Mouse (Mus musculus) lung, postnatal 4 days (tissue): ENCODE results near the gene Auts2.

ENCODE experiments used
- DNase-seq, 2 experiments: peaks; one replicate each; pipeline ENCODE4 v3.0.0; 2021

The Auts2 gene

DNA sequence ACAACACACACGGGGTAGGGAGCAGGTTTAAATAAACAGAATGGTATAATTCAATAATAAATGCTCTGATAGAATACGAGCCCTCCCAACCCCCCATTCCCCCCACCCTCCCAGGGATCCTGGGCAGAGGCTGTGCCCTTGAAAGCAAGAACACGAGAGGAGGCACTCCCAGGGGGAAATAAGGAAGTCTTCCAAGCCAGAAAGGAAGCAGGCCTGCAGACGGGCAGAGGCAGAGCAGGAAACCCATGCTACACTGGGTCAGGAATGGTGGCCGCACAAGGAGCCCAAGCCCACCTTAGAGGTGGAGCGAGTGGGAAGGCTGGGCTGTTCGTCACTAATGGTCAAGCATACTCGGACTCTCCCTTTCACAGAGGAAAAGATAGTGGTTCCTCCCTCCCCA, 1051.3 kb downstream of the Auts2 start:
- DNase-seq: no peak

DNA sequence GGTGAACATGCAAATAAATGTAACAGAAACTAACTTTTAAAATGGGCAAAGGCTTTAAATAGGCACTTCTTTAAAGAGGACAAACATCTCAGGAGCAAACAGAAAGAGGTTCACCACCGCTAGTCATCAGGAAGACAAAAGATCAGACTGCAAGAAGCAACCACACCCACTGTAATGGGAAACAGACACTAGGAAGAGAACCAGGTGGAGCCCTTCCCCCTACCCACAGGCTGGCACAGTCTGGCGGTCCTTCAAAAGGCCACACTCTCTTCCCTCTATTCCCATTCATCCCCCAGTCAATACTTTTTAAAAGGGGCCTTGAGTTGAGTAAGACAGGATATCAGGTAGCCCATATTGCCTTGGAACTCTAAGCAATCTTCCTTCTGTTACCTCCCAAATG, 1052.3 kb downstream of the Auts2 start:
- no peak for DNase-seq

DNA sequence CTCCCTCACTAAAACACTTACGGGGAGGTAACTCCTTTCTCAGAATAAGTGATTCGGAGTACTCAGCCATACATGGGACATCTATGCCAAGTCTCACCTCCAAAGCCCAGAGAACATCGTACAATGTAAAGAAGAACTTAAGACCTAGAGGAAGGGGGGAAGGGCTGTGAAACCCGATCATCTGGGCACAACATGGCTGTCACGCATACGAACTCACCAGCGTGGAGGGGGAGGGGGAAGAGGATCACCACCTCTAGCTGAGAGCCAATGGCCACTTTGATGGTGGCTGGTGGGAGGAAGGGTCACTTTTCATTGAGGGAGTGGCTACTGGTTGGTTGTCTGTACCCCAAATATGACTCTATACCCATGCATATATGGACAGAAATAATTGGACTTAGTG, 1053.3 kb downstream of the Auts2 start:
- no peak for DNase-seq

DNA sequence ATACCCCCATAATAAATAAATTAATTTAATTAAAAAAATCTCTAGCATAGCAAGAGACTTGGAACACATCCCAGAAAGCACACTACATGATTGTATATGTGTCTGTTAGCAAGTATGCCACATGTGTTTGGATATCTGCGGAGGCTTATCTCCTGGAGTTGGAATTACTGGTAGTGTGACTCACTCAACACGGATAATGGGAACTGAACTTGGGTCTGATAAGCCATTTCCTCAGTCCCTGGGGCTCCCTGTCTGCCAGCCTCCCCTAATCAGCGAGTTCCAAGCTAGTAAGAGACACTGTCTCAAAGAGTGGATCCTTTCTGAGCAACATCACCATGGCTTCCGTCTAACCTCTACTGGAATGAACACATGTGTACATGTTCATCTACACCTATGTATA, 1056.6 kb downstream of the Auts2 start:
- DNase-seq: no peak

DNA sequence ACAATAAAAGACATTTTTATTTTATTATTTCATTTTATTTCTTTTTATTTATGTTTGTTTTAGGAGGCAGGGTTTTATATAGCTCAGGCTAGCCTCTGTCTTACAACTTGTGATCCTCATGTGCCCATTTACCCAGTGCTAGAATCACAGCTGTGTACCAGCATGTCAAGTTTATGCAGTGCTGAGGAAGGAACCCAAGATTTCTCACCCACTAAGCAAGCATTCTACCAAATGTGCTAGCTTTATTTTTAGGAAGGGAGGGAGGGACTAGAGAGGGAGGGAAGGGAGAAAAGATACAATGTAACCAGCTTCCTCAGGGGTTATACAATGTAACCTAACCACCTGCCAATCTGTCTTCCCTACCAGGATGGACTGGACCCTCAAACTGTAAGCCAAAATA, 1067.9 kb downstream of the Auts2 start:
- no peak for DNase-seq

DNA sequence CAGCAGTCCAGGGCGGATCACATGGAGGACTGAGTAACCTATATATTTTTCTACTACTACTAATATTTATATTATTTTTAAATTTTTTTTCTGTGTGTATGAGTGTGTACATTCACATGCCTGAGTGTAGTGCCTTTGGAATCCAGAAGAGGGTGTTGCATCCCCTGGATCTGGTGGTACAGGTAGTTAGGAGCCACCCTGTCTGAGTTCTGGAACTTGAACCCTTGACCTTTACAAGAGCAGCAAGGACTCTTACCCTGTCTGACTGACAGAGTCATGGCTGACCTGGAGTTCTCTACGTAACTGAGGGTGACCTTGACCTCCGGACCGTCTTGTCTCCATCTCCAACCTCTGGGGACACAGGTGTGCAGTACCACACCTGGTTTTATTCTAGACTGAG, 1074.5 kb downstream of the Auts2 start:
- DNase-seq: no peak

DNA sequence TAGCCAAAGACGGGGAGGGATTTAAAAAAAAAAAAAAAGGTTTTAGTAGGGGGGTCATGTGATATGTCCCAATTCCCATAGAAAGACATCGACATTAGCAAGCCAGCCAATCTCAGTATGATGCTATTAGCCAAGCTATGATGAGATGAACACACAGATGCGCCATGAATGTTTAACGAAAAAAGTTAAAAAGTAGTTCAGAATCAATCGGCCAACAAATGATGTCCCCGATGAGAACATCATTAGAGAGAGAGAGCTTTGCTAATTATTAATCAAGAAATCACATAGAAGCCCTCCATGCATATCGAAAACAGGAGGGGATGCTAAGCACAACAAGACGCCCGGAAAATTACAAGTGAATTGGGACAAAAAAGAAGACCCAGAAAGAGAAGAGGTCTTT, 1077.0 kb downstream of the Auts2 start:
- DNase-seq: no peak

DNA sequence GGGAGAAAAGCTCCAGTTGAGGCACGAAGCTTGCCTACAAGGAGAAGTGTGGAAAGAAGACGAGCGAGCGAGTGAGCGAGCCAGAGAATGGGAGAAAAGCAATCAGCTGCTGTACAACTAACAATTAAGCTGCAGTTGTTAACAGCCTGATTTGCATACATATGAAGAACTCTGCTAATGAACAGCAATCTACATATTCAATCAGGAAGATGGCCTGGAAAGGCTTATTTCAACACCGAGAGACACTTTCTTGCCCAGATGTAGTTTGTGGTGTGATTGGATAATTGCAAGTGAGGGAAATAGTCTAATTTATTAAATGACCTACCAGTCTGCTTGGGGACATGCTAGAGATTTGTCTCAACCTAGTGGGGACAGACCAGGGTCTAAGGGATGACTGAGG, 1079.7 kb downstream of the Auts2 start:
- no peak for DNase-seq

DNA sequence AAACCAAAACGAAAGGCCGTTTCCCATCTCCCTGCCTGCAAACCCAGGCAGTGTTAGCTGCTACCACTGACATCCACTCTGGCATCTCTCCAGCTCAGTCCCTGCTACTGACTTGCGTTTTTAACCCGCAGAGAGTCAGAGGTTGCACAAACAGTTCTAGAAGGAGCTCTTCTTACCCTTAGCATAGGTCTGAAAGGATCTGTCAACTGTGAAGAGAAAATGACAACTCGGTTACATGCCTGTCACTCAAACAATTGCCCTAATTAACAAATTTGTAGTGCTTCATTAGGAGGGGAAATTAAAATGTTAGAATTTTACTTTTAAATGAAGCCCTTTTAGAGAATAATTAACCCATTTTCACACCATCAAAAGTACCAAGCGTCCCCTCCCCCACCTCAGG, 1083.2 kb downstream of the Auts2 start:
- no peak for DNase-seq

DNA sequence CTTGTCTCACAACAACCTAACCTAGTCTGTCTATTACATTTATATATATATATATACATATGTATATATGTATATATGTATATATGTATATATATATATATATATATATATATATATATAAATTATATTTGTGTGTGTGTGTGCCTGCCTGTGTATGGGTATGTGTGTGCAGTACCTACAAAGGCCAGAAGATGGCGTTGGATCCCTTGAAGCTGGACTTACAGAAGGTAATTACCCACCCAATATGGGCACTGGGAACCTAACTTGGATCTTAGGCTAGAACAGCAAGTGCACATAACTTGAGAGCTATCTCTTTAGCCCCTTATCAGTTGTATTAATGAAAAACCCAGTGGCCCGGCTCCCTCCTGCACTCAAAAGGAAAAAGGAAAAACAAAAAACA, 1083.6 kb downstream of the Auts2 start:
- DNase-seq: no peak

DNA sequence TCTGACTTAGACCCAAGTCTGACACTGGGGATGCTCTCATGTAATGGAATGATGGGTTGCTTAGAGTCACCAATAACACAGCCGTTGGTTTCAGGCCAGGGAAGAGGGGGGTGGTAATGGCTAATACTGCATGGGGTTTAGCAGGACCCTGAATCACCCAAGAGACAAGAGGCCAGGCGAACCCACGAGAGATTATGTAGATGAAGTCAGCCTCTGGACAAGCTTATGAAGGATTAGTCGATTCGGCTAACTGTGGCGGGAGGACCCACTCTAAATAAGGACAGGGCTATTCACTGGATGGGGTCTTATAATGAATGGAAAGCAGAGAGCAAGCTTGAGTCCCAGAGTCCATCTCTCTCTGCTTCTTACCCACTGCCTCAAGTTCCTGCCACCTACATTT, 1084.4 kb downstream of the Auts2 start:
- no peak for DNase-seq

DNA sequence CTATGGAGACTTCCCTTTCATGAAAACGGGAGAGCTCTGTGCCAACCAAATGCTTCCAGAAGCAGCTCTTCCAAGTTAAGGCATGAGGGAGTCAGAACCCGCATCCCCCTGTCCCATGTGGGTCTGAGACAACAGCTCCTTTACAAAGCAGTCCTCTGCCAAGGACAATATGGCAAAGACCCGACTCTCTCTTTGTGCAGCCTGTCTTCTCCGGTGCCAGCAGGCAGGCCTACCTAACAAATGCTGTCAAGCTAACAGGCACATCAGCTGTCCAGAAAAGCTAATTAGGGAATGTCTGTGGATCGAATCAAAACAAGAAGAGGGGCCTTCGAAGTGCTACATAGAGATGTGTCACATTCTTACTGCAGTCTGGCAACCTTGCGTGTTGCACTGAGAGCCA, 1085.1 kb downstream of the Auts2 start:
- no peak for DNase-seq

DNA sequence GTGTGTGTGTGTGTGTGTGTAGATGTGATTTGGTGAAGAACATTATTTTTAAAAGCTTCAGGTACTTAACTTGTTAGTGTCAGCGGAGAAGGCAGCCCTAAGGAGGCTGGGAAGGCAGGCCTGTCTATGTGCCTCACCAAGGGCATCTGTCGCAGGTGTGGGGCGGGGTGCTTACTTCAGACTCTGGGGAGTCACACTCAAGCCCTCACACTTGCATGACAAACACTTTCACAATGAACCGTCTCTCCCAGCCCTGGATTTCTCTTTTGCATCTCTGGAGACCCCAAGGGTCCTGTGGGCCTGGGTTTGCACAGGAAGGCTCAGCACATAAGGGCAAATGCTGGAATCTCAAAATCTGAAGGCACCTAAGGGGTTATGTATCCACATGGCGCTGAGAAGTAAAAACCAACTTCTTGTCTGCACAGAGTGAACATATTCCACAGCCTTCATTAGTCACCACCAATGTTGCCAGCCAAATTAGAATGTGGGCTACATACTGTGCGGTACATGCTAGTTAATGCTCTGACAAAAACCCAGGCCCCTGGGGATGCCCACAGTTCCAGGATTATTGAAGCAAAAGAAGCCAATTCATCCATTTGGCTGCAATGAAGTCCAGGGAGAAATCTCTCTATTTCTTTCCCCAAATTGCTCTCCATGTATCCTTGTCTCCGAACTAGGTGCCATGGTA, 1093.8 kb downstream of the Auts2 start:
- DNase-seq: no peak

DNA sequence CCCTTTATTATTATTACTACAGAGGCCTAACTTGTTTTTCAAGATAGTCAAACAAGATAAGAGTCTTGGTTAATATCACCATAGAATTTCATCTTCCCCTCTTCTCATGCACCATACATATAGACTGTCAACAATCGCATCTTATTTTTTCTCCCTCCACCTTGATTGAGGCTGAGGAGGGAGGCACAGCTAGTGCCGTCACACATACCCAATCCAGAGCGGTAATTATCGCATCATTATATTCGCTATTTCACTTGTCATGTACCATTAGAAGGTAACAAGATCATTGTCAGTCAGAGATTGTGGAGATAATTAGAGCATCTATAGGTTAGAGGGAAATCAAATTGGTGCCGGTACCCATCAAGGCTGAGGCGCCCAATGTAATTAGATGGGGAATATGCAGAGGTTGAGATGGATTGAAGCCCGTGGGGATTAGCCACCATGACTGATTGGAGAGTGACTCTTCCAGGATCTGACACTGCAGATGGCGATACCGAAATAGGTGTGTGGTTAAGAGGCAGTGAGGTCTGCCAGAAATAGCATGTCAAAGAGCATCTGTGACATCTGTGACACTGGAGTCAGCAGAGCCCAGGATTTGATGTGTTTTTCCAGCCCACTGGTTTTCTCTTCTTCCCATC, 1107.8 kb downstream of the Auts2 start:
- no peak for DNase-seq

DNA sequence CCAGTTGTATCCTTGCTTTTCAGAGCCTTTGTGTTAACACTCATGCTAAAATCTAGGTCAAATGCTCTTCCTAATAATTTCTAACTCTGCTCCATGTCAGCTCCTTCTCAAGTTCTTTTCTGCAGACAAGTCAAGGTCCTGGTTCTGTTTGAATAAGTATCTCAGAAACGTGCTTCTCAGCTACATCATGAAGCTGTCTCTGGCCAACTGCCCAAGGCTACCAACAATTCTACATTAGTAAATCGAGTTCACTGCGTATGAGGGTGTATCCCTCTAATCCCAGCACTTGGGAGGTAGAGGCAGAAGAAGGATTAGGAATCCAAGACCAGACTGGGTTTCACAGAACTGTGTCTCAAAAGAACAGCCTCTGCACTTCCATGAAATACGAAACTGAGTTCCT, 1109.9 kb downstream of the Auts2 start:
- DNase-seq: no peak

DNA sequence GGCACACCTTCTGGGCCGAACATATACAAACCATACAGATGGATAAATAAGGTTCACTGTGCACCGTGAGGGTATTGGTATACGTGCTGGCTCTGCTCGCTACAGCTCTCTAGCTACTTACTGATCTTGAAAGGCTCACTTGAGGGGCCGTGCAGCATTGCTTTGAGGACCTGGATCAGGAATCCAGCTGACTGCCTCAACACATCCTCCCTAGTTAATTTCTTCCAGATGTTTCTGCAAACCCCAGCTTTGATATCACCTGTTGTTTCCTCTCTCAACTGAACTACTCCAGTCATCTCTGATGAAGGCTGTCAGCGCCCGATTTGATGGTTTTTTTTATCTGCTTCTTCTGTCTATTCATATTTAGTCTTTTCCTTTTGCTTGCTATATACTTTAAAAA, 1111.2 kb downstream of the Auts2 start:
- no peak for DNase-seq

DNA sequence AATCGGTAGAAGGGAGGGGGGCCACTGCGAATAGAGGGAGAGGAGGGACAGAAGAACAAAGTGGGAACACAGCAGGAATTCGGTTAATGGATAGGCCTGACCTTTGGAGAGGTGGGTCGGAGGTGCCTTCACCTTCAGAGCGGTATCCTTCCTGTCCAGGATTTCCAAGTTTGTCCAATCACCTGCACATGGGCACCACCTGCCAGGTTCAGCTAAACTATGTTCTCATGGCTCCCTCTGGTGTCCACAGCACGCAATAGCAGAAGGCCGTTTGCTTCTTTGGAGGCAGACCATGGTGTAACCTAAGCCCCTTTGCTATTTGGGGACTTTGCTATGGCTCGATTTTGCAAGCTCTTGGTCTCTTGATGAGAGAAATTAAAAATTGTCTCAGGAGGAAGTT, 1113.0 kb downstream of the Auts2 start:
- peak; percentile 31 to 53 for DNase-seq

DNA sequence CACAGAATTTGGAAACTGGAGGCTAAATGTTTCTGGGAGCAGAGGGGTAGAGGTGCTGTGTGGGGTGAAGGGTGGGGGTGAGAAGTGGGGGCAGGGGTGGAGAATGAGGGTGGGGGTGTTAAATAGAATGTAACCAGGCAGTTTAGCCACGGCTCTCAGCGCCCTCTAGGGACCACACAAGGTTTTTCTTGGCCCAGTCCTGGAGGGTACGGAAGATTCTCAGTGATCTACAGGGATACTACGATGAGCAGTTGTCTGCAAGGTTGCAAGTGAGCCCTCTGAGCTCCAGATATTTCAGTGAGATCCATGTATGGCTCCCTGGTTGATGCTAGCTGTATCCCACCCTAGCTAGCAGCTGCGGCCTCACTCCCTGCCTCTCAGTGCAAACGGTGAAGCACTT, 1113.6 kb downstream of the Auts2 start:
- no peak for DNase-seq

DNA sequence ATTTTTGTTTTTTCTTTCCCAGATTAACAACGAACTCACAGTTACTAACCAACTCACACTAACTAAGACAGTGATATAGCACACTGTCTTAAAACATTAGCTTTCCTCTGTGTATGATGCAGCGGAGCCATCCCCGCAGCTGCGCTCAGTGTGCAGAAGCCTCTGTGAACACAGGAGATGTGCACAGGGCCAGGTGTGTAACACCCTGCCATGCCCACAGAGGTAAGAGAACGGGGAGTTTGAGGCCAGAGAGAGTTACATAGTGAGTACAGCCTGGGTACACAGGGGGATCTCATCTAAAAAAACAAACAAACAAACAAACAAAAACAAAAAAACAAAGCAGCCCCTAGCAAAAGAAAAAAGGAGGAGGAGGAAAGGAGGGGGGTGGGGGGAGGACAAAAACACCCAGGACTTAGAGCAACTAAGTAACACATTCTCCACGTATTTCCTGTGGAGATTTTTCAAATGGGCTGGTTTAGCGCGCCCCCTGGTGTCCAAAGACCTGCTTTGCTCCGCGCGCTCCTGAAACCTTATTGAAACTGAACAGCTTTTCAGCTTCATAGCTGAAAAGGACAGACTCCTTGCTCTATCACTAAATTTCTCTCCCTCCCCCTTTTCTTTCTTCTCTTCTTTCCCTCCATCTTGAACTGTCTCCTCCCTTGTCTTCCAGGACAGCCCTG, 1115.3 kb downstream of the Auts2 start:
- peak; percentile 48 to 69 for DNase-seq

DNA sequence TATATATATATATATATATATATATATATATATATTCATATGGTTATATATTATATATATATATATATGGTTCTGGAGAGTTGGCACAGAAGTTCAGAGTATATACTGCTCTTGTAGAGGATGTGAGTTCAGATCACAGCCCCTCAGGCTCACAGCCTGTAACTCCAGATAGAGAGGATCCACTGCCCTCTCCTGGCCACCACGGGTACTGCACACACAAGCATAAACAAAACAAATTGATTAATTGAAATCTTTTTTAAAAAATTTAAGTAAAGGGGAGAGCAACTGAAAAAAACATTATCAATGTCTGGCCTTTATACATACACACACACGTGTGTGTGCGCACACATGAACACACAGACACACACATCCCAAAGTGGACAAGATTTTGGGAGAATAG, 1120.4 kb downstream of the Auts2 start:
- no peak for DNase-seq

DNA sequence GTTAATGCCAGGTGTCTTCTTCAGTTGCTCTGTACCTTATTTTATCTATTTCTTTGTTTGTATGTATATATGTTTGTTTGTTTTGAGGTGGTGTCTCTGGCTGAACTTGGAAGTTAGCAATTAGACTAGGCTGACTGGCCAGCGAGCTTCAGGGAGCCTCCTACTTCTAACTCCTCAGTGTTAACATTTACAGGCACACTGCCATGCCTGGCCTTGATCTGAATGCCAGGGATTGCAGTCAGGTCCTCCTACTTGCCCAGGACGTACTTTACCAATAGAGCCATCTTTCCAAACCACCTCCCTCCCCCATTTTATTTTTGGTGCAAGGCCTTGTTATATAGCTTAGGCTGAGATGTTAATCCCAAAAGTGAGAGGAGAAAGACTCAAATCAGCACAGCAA, 1122.7 kb downstream of the Auts2 start:
- no peak for DNase-seq

DNA sequence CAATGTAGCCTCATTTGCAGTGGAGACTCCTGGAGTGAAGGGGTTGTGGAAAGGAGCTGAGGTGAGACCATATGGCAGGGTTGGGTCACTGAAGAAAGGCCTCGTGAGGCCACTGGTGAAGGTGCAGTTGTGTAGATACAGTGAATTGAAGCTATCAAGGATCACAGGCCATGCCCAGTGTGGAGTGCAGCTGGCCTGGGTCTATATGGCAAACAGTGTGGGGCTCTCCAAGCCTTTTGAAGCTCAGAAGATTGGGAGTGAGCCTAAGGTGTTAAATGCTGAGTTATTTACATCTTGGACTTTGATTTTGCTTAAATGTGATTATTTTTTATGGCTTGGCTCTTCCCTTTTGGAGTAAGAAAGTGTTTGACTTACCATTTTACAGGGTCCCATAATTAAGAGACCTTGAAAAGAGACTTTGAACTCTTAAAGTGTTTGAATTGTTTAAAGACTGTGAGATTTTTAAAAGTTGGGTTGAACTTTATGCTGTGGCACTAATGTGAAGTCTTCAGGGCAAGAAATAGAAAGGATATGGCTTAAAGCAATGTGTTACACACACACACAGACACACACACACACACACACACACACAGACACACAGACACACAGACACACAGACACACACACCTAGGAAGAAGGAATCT, 1127.1 kb downstream of the Auts2 start:
- DNase-seq: no peak

DNA sequence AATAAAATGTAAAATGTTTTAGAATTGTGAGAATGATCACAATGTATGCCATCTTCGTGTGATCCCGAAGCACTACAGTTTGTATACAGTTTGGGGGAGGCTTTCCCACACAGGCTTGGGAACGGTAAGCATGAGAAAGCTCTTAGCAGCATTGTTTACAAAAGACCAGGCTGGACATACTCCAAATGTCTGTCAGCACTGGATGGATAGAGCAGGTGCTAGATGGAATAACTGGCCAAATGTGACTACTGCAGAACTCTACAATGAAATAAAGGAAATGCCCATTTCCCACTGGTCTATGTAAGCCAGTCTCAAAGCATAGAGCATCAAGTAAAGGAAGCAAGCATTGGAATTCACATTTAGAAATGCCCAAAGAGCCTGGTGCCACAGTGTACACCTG, 1144.9 kb downstream of the Auts2 start:
- DNase-seq: no peak

DNA sequence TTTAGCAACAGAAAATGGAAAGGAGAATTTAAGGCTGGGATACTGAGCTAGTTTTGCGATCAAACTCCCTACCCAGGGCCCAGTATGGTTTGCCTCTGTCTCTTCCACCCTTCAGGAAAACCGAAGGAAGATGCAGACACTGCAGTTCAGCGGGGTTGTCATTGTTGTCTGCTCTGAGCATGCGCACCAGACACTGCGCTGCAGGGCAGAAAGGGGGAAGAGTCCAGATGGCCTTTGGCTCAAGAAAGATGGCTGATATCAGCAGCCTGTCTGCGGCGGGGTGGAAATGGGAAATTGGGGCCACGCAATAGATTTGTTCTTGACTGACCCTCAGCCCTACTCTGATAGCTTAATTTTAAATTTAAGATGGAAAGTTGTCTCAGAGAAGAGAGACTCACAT, 1147.4 kb downstream of the Auts2 start:
- no peak for DNase-seq
